Mouse (Mus musculus) cerebellum, postnatal 10 days (tissue): ENCODE measurements at regions not wholly inside any gene's neighbourhood (a gene's known extent, or its start where the extent isn't known, plus 50 kb on each side); places are given as distances from the start of the nearest gene placed in this dataset.

Source experiments
- DNase-seq, 2 experiments: peaks; one replicate each; pipeline ENCODE4 v3.0.0; 2021; ENCODE audit warnings: mixed read lengths in 2 of 2

DNA sequence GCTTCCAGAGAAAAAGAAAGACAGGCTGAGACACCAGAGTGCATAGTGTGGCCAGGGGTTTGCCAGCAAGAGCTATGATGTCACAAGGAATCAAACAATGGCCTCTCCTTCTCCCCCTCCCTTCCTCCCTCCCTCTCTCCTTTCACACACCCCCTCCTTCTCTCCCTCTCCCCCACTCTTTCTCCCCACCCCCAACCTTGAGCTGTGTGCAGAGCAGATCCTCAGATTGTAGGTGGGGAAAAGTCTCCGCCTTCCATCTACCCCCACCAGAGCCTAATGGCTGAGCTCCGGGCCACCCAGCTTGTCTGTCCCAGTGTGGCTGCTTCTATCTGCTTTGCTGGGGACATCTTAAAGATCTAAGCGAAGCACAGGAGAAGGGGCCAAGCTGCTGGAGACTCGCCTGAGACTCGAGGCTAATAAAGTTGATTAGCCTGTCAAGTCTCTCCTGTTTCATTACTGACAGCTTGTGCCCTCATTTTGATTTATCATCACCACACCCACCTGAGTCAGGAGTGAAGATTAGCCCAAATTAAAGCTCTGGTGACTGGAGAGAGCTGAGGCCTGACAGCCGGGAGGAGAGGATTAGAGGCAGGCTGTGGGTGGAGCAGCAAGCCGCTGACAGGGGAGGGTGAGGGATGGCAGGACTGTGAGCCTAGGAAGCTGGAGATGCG, 272.8 kb downstream of the Cbln1 start:
- peak; percentile 55 to 69 for DNase-seq

DNA sequence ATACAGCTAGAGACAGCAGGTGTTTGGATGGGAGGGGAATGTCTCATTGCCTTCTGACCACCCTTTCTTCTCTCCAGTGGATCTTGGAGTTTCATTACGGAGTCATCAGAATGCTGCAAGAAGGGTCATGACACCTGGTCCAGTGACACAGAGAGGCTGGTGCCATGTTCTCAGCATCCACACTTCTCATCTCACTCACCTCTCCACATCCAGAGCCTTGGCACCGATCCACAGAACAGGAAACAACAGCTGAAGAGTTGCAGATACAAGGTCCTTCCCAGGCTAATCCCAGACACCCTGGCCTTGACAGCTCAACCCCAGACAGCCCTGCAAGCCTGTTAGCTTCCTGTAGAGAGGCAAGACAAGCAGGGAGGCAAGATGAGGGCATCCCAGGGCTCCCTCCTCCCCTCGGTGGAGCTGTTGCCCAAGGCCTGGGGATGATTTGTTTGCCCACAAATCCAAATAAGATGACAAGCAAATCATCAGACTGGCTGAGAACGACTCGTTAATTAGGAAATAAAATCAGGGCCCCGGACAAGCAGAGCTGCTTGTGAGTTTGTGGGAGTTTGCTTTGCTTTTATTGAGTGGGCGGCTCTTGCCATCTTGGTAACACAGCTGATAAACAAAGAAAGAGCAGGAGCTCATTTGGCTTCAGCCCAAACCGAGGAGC, 274.4 kb downstream of the Cbln1 start:
- peak; percentile 43 to 45 for DNase-seq

DNA sequence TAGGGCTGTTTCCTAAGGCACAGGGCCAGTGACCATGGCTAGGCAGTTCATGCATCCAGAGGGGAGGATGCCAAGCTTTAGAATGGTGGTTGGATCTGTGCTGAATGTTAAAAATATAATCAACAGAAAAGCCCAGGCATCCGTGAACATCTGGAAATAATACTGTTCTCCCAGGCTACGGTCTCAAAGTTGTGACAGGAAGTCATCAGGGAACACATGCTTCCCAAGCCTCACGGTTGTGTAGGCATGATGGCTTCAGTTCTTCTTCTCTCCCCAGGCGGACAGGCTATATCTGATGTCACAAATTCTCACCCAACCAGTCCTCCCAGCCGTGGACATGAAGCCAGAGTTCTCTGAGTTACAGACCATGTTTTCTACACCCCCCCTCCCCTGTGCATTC, 275.4 kb downstream of the Cbln1 start:
- DNase-seq = no peak

DNA sequence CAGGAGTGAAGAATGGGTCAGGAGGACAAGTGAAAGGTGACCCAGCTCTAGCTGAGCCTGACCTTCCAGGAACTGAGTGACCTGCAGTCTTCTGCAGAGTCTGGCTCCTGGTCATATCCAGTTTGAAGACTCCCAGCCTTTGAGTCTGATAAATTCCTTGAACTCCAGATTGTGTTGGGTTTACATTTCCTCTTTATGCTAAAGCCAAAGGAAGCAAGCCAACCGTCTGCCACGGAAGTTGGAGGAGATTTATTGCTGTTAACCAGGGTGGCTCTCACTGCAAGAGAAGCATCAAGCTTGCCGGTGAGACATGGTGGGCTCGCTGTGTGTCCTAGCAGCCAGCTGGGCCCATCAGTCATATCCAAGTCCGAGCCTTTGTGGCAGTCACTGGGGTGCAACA, 276.4 kb downstream of the Cbln1 start:
- DNase-seq = peak in 1 of 2 experiments; percentile 38

DNA sequence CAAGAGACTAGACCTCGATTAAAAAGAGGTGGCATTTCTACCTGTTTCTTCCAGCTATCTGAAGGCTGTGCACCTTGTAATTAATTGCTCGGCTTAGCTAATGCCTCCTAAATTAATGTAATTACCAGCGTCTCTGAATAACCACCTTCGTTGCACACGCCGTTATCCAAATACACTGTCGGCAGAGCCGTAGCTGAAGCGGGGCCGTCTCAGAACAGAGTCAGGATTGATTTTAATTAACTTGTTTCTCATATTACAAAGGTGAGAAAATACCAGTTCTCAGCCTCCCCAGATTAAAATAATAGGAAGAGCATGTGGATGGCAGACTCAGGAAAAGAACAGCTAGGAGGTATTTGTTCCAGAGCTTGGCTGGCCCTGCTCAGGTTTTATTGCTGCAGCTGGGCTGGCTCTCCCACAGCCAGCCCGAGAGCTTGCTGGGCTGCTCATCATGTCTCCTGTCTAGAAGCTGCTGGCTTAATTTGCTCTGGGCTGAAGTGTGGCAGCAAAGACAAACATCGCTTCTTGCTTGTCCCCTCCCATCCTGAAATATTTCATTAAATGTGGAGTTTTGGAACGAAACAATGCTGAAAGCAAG, 282.5 kb downstream of the Cbln1 start:
- DNase-seq = no peak

DNA sequence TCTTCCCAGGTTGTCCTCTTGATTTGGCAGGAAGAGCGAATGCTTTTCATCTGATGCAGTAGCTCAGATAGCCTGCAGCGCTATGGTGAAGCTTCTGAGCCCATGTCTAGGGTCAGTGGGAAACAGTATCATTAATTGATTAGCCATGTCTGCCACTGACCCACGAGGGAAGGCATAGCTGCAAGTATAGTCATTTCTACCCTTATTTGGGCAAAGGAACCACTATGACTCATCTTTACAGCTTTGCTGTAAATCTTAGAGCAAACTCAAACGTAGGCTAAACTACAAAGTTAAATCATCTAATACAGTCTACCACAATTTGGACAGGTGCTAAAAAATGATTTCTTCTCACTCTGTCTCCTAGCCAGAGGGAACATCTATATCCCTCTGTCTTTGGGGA, 289.5 kb downstream of the Cbln1 start:
- DNase-seq = no peak

DNA sequence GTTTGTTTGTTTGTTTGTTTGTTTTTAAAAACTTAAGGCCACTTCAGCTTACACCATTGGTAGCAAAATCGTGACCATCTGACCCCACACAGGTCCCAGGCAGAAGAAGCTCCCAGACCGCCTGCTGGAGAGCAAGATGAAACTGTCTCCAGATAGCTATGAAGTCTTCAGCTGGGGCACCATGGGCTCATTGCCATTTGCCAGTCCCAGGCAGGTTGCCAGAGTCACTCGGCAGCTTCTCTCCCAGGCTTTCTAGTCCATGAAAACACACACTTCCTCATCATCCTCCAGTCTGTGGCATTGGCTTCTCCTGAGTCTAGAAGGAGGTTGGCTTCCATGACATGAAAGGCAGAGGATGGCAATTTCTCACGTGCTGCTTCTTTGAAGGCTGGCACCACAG, 293.5 kb upstream of the N4bp1 start:
- peak; percentile 72 to 76 for DNase-seq

DNA sequence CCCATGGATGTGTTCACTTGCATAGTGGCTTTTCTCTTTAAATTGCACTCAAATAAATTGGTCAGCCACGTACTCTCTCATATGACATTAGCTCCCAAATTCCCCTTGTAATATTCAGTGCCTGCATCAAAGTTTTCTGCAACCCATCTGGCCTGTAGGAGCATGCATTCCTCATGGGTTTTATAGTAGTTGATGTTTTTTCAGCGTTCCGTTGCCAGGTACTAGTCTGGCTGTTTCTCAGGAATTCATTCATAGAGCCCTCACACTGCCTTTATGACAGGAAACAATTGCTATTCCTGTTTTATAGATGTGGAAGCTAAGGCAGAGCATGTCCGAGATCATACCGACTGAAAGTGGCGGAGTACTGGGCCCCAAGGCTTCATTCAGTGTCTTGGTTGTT, 292.6 kb upstream of the N4bp1 start:
- no peak for DNase-seq

DNA sequence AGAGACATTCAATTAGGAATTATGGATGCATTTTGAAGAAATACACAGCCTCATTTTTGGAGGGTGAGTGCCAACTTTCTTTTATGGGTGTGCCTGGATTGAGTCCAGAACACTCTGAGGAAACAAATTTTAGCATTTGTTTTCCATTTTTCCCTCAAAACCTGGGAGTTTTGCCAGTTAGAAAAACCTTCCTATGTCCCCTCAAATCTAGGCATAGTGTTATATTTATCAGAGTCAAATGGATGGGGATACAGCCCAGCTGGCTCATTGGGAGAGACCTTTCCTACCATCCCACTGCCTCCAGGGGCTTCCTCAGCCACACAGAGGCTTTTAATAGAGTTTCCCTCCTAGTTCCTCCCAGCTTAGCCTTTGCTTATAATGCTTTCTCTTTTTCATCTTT, 290.0 kb upstream of the N4bp1 start:
- no peak for DNase-seq

DNA sequence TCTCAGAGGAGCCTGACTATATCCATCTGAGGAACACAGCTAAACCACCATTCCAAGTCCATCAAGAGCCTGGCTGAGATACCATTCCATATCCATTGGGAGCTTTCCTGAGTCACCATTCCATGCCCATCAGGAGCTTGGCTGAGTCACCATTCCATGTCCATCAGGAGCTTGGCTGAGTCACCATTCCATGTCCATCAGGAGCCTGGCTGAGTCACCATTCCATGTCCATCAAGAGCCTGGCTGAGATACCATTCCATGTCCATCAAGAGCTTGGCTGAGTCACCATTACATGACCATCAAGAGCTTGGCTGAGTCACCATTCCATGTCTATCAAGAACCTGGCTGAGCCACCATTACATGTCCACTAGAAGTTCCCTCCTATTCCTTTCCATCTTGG, 288.7 kb upstream of the N4bp1 start:
- DNase-seq = no peak

DNA sequence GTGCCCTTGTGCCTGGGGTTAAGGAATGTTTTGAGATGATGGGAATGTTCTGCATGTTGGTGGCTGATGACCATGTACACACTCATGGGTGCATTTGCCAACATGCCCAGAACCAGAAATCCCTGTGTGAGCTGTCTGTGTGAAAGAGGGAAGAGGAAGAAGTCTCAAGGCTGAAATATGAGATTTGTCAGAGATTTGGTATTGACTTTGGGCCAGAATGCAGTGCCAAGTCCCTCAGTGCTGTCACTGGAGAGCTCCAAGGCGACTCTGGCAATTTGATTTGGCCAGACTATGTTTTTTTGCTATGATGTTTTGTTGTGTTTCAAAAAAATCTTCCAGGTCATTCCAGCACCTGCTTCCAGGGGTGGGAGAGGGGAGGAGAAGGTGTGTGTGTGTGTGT, 281.7 kb upstream of the N4bp1 start:
- DNase-seq = peak; percentile 41 to 44

DNA sequence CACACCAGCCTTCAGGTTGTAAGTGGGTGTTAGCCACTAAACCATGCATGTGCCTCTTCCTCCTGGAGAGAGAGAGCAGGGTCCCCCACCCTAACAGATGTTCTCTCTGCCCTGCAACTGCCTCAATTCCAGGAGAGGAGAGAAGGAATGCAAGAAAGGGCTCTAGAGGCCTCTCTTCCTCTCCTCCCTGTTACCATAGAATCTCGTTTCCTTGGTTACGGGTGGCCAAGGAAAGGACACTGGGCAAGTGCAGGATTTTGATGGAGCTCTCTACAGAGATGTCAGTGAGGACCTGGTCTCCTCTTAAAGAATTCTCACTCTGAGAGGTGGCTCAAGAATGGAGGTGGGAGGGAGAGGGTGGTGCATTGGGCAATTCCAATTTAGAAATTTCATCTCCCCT, 275.4 kb upstream of the N4bp1 start:
- no peak for DNase-seq

DNA sequence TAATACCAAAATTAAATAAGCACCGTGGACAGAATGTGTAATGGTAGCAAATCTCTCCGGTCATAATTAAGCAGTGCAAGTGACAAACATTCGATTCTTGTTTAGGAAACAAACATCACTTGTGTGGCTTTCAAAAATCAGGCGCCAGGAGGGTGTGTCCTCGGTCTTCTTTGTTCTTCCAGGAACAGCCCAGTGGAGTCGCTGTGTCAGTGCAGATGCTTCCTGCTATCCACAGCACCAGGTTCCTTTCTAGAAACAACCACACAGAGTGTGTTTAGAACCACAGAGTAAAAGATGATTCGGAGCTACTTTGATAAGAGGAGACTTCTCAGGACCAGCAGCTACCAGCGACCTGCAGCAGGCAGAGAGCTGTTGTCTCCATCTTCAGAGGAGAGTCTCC, 273.3 kb upstream of the N4bp1 start:
- DNase-seq = peak; percentile 21 to 28

DNA sequence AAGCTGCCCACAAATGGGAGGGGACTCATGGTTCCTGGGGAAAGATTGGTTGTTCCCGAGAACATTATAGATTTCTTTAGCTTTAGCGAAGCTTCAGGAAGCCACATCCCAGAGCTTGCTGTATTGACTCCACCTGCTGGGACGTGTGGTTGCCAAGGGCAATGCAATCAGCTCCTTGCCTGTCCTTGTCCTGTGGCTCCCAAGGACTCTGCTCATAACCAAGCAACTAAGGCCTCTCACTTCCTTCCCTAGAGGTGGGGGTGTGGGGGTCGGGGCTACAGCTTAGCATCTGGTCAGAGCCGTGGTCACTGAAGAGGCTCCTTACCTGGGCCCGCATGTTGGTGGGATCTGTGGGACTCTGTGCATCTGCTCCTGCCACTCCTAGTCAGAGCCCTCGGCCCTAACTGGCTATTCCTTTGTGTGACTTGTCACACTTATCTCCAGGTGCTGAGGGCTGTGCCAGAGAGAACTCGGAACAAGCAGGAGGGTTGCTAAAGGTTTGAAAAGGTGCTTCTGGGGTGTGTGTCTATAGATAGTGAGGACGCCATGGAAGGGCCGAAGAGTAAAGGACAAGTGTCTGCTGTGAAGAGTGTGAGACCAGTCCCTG, 270.9 kb upstream of the N4bp1 start:
- DNase-seq = no peak

DNA sequence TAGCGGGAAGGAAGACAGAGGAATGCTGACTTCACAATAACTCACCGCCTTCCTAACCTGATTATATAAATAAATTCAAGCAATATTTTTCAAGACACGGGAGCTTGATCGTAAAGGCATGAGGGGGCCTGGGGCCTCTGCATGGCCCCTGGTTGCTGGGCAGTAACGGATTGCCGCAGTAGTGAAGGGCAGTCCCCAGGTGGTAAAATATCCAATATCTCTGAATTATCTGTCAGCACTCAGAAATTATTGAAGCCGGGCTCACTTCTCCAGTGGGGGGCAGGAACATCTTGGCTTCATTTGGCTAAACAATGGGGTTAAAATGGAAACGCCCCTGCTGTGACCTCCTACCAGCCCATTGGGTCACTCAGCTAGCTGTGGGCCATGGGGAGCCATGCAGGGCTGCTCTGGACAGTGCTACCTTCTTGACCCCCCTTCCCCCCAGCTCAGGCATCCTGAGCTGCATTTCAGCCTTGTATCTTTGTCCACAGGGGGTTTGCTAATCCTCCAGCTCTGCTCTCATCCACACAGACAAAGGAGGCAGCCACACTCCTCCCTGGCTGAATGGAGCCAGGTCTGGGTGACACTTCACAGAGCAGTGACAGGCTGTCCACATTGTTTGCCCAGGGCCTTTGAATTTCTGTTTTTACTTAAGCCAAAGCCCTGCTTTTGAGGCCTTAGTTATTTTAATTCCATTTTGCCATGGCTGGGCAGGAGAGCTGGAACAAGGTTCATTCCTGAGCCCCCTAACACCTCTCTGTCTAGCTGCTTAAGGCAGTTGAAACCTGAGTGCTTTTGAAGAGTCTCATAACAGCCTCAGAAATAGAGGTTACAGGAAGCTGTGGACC, 267.2 kb upstream of the N4bp1 start:
- DNase-seq = peak; percentile 24 to 38

DNA sequence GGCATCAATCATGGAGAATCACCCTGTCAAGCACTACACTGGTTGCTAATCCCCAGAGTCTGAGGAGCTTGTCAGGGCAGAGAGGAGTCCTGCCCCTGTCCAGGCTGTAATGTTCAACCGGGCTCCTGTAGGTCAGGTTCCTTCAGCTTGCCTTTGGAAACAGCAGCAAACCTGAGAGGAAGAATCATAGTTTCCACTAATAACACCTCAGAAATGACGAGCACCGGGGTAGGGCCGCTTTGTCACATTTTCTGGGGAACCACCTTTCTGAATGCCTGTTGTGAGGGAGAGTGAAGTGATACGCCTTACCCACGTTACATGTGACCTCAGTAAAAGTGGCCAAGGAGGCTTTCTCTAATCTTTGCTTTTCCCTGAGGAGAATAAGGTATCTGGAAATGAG, 263.8 kb upstream of the N4bp1 start:
- DNase-seq = no peak

DNA sequence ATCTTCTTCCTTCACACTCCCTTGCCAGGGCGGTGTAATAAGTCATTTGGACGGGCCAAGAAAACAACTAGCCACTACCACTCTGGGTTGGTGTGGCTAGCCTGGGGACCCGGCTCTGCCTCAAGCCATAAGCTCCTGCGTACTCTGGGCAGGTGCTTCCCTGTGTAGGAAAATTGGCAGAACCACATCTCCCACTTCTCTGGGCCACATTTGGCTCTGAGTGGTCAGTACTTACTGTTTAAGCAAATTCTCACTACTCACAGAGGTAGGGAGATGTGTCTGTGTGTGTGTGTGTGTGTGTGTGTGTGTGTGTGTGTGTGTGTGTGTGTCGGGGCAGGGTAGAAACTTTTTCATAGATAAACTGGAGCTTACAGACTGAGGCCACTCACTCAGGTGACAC, 262.6 kb upstream of the N4bp1 start:
- no peak for DNase-seq

DNA sequence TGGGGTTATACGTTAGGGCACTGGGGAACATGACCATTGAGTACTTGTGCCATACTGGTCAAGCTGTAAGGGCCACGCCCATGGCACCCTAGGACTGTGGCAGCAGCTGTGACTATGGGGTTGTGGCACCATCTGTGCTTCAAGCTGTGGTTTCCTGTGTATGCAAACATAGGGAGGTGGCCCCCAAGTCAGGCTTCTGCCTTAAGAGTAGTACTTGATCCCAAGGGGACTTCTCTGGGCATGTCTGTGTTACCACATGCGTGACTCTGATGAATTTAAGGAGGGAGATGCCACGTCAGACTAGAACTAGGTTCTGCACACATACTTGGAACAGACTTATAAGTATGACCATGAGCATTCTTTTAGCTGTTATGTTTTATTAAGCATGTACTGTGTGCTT, 252.4 kb upstream of the N4bp1 start:
- DNase-seq = no peak

DNA sequence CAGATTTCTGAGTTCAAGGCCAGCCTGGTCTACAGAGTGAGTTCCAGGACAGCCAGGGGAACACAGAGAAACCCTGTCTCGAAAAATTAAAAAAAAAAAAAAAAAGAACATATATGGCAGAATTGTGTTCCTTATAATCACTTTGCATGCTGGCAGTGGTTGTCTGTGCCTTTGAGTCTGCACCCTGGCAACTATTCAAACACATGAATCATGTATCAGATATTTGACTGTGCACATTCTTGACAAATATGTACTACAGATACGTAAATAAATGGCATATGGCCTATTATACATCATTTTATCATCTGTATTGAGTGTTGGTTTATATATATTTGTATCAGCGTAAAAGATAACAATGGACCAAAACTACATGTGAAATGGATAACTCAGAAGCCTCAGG, 246.7 kb upstream of the N4bp1 start:
- no peak for DNase-seq

DNA sequence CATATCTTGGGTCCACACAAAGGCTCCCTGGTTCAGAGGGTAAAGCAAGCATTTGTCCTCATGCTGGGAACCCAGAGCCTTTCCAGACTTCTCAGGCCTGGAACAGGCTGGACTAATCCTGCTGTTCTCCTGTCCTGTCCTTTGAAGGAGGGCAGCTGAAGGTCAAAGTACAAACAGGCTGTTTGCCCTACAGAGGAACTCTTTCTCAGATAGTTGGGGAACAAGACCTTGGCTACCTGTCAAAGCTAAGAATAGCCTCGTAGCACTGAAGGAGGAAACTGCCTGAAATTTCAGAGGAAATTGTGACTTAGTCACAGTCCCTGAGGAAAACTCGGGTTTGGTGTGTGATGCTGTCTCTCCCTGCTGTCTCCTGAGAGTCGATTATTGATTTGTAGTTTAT, 245.6 kb upstream of the N4bp1 start:
- DNase-seq = no peak

DNA sequence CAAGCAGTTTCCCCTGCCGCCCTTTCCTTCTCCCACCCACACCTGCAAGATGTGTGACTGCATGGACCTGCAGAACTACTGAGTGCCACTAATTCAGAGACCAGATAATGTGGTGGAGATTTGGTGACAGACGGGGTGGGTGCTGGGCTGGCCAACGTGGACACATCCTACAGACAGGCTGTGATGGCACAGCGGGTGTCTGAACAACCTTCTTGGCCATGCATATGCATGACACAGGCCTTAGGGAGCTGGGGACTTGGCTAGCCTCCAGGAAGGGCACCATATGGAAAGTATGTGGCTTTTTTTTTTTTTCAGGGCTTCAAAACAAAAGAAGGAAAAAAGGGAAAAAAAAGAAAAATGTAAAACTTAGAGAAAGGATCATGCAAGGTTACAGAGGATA, 243.5 kb upstream of the N4bp1 start:
- peak; percentile 86 to 94 for DNase-seq

DNA sequence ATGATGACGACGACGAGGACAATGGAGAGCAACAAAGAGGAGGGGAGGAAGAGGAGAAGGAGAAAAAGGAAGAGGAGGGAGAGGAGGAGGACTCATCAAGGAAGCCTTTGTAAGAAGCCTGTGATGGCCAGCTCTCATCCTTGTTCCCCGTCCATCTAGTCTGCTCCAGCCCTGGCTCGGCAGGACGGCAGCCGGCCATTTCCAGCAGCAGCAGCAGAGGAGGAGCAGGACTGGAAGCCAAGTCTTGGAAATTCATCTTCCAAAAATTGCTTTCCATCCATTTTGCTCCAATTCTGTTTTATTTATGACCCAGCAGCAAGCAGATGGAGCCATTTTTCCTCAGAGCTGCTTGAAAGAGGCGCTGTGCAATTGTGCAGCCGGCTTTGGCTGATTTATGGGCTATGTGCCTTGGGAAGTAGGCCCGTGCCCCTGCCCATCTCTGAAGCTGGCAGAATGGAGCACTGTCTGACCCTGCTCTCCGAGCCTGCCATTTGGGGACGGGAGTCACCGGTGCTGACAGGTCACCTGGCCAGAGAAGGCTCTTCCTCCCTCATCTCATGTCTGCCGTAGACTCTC, 231.2 kb upstream of the N4bp1 start:
- DNase-seq = peak; percentile 71 to 73

DNA sequence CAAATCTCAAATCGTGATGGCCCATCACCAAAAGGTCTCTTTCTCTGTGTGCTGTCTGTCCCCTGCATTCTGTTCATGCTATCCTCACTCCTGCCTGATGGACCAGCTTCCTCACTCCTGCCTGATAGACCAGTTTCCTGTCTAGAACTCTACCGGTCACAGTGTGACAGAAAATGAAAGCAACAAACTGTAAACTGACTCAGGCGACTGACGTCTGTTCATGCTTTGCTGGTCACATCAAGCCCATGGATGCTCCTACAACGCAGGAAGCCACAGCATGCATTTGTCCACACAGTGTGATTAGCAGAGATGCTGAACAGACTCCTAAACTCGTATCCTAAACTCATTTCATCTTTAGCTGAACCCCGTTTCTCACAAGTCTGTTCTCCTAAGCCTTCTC, 227.3 kb upstream of the N4bp1 start:
- no peak for DNase-seq
